Mouse (Mus musculus): ENCODE measurements around the gene Zfp442. TPM values are rescaled to one million over a fixed set of nuclear protein-coding genes. Genes with fewer than 3 reads are reported as not detected.
"Not testable (repeated sequence)": the region's sequence is repeated elsewhere in the genome, so short reads cannot be mapped to it uniquely, and the experiment has no call there.

Zfp442 gene
- 9.2 and 10.7 TPM in 2 replicates for polyA plus RNA-seq (2015; fragmentation: Nextera tagmentation; extraction: Ambion mirVana)

GRCm38 (mm10) chr2:150451180-150451919, at the start of gene Zfp442:
Gene Zfp442 (minus strand): TSS chr2:150451486.
- not testable (repeated sequence) for H3K27me3 ChIP-seq, H3K36me3 ChIP-seq, H3K9me3 ChIP-seq, H3K4me1 ChIP-seq
- H3K27ac ChIP-seq: peak within 1 kb of the TSS; percentile 48; the same call in 1 of the 2 replicates
- under 1% methylated on average over 18 of the region's 18 CpGs for WGBS
- H3K4me3 ChIP-seq: peak within 1 kb of the TSS; percentile 53
- peak within 1 kb of the TSS; percentile 68 for H3K9ac ChIP-seq
- peak within 1 kb of the TSS; percentile 64 for H3K4me2 ChIP-seq (replicated peaks)
- peak; percentile 99 for ATAC-seq (ENCODE audit: low FRiP score, low read depth)

- not testable (repeated sequence) for H3K9me3 ChIP-seq; H3K27ac ChIP-seq; H3K4me1 ChIP-seq; H3K27me3 ChIP-seq; ATAC-seq (ENCODE audit: low FRiP score, low read depth); H3K36me3 ChIP-seq; H3K9ac ChIP-seq
- Histone ChIP-seq H3K4me2 (replicated peaks) (peak overlapping the region; percentile 58), H3K4me3 (peak overlapping the region; percentile 32)
- 46% methylated on average over 60 of the region's 60 CpGs for WGBS
These were observed 49.1 kb upstream of the Zfp442 start for GRCm38 (mm10) chr2:150500124-150500973.

GRCm38 (mm10) chr2:150493031-150493430, 41.7 kb upstream of the Zfp442 start:
- Histone ChIP-seq H3K9me3 (no peaks in the 10 kb centered on the region), H3K4me1 (no peaks in the 10 kb centered on the region)
- 84% methylated on average over 2 of the region's 2 CpGs for WGBS

GRCm38 (mm10) chr2:150484939-150485778, 33.9 kb upstream of the Zfp442 start, which contains the start of gene Zfp345:
Gene Zfp345 (minus strand): TSS chr2:150485091.
- not testable (repeated sequence) for ATAC-seq (ENCODE audit: low FRiP score, low read depth); H3K4me3 ChIP-seq; H3K4me1 ChIP-seq; H3K9me3 ChIP-seq; H3K36me3 ChIP-seq; H3K27me3 ChIP-seq; H3K9ac ChIP-seq; H3K4me2 ChIP-seq (replicated peaks); H3K27ac ChIP-seq
- WGBS: 68% methylated on average over 8 of the region's 8 CpGs

More at GRCm38 (mm10) chr2:150493031-150493430, 41.7 kb upstream of the Zfp442 start:
- Histone ChIP-seq H3K4me2 (replicated peaks) (no peak overlapping the region), H3K27me3 (no peaks in the 10 kb centered on the region), H3K27ac (no peak overlapping the region), H3K36me3 (no peaks in the 10 kb centered on the region), H3K4me3 (no peak overlapping the region), H3K9ac (no peak overlapping the region)
- ATAC-seq (ENCODE audit: low FRiP score, low read depth): no peak

GRCm38 (mm10) chr2:150439084-150439483, 12.2 kb downstream of the Zfp442 start:
- peaks cover 13% of the 10 kb centered on the region for H3K36me3 ChIP-seq

GRCm38 (mm10) chr2:150412146-150412545, 39.1 kb downstream of the Zfp442 start:
- WGBS: 89% methylated on average over 17 of the region's 17 CpGs
- Histone ChIP-seq H3K36me3 (peaks cover 32% of the 10 kb centered on the region), H3K9me3 (peaks cover 15% of the 10 kb centered on the region)
- not testable (repeated sequence) for H3K27ac ChIP-seq; H3K4me1 ChIP-seq; H3K4me2 ChIP-seq (replicated peaks); H3K27me3 ChIP-seq; H3K9ac ChIP-seq; H3K4me3 ChIP-seq; ATAC-seq (ENCODE audit: low FRiP score, low read depth)

More at GRCm38 (mm10) chr2:150439084-150439483, 12.2 kb downstream of the Zfp442 start:
- not testable (repeated sequence) for H3K4me1 ChIP-seq; H3K27ac ChIP-seq; H3K4me2 ChIP-seq (replicated peaks); H3K4me3 ChIP-seq; H3K27me3 ChIP-seq; H3K9ac ChIP-seq; ATAC-seq (ENCODE audit: low FRiP score, low read depth)
- H3K9me3 ChIP-seq: peaks cover 21% of the 10 kb centered on the region
- 90% methylated on average over 1 of the region's 1 CpGs for WGBS

- no peak for ATAC-seq (ENCODE audit: low FRiP score, low read depth)
- no peak overlapping the region for H3K27ac ChIP-seq
- WGBS: 81% methylated on average over 1 of the region's 1 CpGs
These were observed 61.1 kb downstream of the Zfp442 start for GRCm38 (mm10) chr2:150390198-150390597.

GRCm38 (mm10) chr2:150385553-150386106, 65.7 kb downstream of the Zfp442 start:
- H3K36me3 ChIP-seq; H3K9ac ChIP-seq; H3K27me3 ChIP-seq; H3K9me3 ChIP-seq; H3K27ac ChIP-seq; H3K4me3 ChIP-seq; H3K4me1 ChIP-seq; ATAC-seq (ENCODE audit: low FRiP score, low read depth); H3K4me2 ChIP-seq (replicated peaks): not testable (repeated sequence)
- 96% methylated on average over 19 of the region's 19 CpGs for WGBS

More at GRCm38 (mm10) chr2:150390198-150390597, 61.1 kb downstream of the Zfp442 start:
- Histone ChIP-seq H3K4me2 (replicated peaks) (no peak overlapping the region), H3K9ac (no peak overlapping the region), H3K4me1 (no peaks in the 10 kb centered on the region), H3K36me3 (no peaks in the 10 kb centered on the region), H3K4me3 (no peak overlapping the region), H3K9me3 (no peaks in the 10 kb centered on the region), H3K27me3 (no peaks in the 10 kb centered on the region)

- Histone ChIP-seq H3K4me2 (replicated peaks) (peak overlapping the region; percentile 59), H3K9me3 (no peaks in the 10 kb centered on the region), H3K4me3 (peak overlapping the region; percentile 65), H3K27me3 (no peaks in the 10 kb centered on the region), H3K9ac (peak overlapping the region; percentile 78; the same call in 1 of the 2 replicates), H3K36me3 (peaks cover 3% of the 10 kb centered on the region; the same call in 1 of the 2 replicates), H3K4me1 (no peaks in the 10 kb centered on the region), H3K27ac (no peak overlapping the region)
- WGBS: 12% methylated on average over 4 of the region's 4 CpGs
- ATAC-seq (ENCODE audit: low FRiP score, low read depth): no peak; the same call in 1 of the 2 replicates
These were observed 88.4 kb downstream of the Zfp442 start for GRCm38 (mm10) chr2:150362878-150363229.

- not testable (repeated sequence) for H3K27me3 ChIP-seq, H3K36me3 ChIP-seq, H3K4me1 ChIP-seq, H3K9me3 ChIP-seq
- peak within 1 kb of the TSS; percentile 65 for H3K4me3 ChIP-seq
- H3K4me2 ChIP-seq (replicated peaks): peak within 1 kb of the TSS; percentile 59
- peak; percentile 97 for ATAC-seq (ENCODE audit: low FRiP score, low read depth)
- WGBS: 5% methylated on average over 17 of the region's 17 CpGs
- H3K27ac ChIP-seq: peak within 1 kb of the TSS; percentile 69
- peak within 1 kb of the TSS; percentile 78 for H3K9ac ChIP-seq
These were observed 89.0 kb downstream of the Zfp442 start, which contains the start of gene 3300002I08Rik for GRCm38 (mm10) chr2:150362113-150362877. Gene 3300002I08Rik (minus strand): TSS chr2:150362765.
